Mouse (Mus musculus) ES-Bruce4 (cell line): ENCODE results near the gene Hfe2.

Experiments
- CTCF ChIP-seq: IDR thresholded peaks from one replicate; pipeline ENCODE4 v1.8.1; 2011; ENCODE audit warnings: low read depth, low read length
- EP300 ChIP-seq: IDR thresholded peaks from 2 replicates; pipeline ENCODE4 v1.6.1; 2011; ENCODE audit warnings: low read depth, low read length; ENCODE audit not compliant: insufficient read depth
- POLR2A ChIP-seq: IDR thresholded peaks from one replicate; pipeline ENCODE4 v1.8.1; 2011; ENCODE audit warnings: low read length; ENCODE audit not compliant: insufficient read depth

DNA sequence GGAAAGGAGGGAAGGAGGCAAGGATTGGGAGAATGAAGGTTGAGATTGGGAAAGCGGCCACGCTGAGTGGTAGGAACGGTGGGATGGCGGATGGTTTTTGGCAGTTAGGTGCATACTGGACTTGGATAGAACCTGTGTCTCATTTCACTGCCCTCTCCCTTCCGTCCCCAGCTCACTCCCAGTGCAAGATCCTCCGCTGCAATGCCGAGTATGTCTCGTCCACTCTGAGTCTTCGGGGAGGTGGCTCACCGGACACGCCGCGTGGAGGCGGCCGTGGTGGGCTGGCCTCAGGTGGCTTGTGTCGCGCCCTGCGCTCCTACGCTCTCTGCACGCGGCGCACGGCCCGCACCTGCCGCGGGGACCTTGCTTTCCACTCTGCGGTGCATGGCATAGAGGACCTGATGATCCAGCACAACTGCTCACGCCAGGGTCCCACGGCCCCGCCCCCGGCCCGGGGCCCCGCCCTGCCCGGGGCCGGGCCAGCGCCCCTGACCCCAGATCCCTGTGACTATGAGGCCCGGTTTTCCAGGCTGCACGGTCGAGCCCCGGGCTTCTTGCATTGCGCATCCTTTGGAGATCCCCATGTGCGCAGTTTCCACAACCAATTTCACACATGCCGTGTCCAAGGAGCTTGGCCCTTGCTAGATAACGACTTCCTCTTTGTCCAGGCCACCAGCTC, 2.0 kb downstream of the Hfe2 start:
- TF ChIP-seq POLR2A (no peak), CTCF (no peak), EP300 (no peak)
